Mouse (Mus musculus): Measurements from ENCODE around the gene Ugt1a5.
"Not testable (repeated sequence)": the region's sequence is repeated elsewhere in the genome, so short reads cannot be mapped to it uniquely, and the experiment has no call there.

Gene Ugt1a5

DNA sequence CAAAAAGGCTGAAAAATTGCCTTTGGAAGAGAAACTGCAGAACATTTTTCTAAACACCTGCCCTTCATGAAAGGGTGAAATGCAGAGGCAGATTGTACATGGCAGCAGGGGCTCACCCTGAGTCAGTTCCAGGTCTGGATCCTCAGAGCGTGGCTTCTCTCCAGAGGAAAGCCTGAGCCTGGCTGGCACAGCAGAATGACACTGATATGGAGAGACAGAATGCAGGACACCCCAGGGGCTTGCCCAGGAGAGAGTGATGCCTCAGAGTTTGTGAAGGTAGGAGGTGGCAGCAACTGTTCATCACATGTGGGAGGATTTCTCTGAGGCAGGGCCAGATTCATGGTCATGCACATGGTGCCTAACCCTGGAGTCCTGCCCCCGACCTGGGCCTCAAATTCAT lies 34.2 kb downstream of the Ugt1a5 start:
- no peak for DNase-seq

DNA sequence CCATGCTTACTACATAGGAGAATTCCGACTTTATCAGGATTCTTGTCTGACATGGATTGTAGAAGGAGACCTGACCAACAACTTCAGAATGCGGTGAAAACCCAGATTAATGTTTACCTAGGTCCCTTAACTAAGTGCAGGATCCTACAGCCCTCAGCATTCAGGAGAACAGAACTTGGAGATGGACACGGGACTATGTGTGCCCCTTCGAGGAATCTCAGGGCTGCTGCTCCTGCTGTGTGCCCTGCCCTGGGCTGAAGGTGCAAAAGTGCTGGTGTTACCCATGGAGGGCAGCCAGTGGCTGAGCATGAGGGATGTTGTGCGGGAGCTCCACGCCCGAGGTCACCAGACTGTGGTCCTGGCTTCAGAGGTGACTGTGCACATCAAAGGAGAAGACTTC lies 34.6 kb downstream of the Ugt1a5 start, which contains the start of gene Ugt1a2:
Ugt1a2 (plus strand) TSS at position 146 of the 400 bp plus-strand sequence.
- DNase-seq = peak in 1 of 2 experiments; percentile 33

DNA sequence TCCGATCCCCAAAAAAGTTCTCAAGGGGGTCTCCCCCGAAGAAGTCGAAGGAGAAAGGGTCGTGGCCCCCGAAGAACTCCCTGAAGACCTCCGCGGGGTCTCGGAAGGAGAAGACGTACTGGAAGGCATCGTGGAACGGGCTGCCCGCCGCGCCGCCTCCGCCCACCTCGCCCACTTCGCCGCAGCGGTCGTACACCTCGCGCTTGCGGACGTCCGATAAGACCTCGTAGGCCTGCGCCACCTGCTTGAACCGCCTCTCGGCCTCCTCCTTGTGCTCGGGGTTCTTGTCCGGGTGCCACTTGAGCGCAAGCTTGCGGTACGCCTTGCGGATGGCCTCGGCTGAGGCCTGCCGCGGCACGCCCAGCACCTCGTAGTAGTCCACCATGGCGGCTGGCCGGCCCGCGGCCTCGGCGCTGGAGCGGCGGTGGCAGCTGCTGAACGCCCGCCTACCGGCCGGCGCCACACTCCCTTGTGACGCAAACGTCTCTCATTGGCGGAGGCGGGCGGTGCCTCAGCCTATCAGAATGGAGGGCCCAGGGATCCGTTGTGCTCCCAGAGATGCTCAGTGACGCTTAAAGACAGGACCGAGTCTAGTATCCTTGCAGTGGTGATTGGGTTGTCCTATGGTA lies 39.6 kb downstream of the Ugt1a5 start, which contains the start of gene Dnajb3:
Dnajb3 (minus strand) TSS at position 489 of the 629 bp plus-strand sequence.
- DNase-seq = peak; percentile 82 to 89

GRCm38 (mm10) chr1:88206843-88207479 lies 41.1 kb downstream of the Ugt1a5 start:
- DNase-seq = no peak

GRCm38 (mm10) chr1:88211812-88212211 lies 46.0 kb downstream of the Ugt1a5 start, which contains the start of gene Ugt1a1:
Gene Ugt1a1 (plus strand): TSS chr1:88211959.
- DNase-seq = no peak

- DNase-seq = no peak
These were observed 46.7 kb downstream of the Ugt1a5 start for GRCm38 (mm10) chr1:88212341-88213045.

GRCm38 (mm10) chr1:88213061-88213460 lies 47.2 kb downstream of the Ugt1a5 start:
- no peak for DNase-seq

DNA sequence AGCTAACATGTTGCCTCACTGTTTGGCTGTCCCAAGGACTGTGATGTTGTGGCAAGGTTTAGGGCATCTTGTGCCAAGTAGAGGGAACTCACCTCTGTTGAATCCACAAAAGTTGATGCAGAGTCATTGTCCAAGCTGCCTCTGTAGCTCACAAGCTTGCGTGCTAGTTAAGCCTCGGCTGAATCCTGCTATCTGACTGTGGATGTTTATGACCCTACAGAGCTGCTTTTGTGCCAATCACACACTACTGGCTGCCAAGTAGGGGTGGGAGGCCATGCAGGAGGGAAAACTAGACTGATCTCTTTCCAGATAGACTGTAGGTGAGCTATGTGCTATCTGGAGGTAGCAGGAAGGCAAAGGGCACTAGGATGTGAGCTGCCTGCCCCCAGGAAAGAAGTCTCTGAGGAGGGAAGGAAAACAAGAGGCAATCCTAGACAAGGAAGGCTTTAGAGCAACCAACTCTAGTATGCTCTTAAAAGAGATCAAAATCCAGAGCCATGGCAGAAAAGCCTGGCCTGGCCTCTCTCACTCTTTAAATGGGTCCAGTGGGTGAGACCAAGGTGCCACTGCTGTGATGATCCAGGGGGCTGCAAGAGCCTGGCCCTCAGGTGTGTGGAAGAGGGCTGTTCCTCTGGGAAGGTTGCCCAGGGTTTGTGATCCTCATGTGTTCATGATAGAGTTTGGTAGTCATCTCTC lies 48.1 kb downstream of the Ugt1a5 start:
- DNase-seq = no peak

GRCm38 (mm10) chr1:88214462-88214952 lies 48.7 kb downstream of the Ugt1a5 start:
- no peak for DNase-seq

GRCm38 (mm10) chr1:88215466-88216380 lies 49.9 kb downstream of the Ugt1a5 start:
- no peak for DNase-seq

GRCm38 (mm10) chr1:88216551-88216950 lies 50.7 kb downstream of the Ugt1a5 start:
- DNase-seq = no peak

DNA sequence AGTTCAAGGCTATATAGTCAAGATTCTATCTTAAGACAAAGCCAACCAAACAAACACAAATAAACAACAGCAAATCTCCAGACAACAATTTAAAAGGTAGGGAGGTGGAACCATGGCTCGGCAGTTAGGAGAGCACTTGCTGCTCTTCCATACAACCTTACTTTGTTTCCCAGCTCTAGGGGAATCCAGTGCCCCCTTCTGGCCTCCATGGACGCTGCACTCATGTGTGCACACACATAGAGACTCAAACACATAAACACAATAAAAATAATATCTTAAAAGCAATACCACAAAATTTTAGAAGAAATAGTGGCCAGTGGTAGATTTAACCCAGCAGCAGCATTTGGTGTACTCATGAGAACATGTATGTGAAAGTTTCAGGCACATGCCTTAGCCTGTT lies 51.3 kb downstream of the Ugt1a5 start:
- no peak for DNase-seq

- DNase-seq = no peak
These were observed 51.8 kb downstream of the Ugt1a5 start for GRCm38 (mm10) chr1:88217576-88217975.

DNA sequence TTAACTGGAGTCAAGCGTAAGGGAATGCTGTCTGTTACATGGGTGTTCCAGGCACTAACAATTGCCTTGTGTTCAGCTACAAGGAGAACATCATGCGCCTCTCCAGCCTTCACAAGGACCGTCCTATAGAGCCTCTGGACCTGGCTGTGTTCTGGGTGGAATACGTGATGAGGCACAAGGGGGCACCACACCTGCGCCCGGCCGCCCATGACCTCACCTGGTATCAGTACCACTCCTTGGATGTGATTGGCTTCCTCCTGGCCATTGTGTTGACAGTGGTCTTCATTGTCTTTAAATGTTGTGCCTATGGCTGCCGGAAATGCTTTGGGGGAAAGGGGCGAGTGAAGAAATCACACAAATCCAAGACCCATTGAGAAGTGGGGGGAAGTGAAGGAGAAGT lies 52.2 kb downstream of the Ugt1a5 start:
- no peak for DNase-seq

DNA sequence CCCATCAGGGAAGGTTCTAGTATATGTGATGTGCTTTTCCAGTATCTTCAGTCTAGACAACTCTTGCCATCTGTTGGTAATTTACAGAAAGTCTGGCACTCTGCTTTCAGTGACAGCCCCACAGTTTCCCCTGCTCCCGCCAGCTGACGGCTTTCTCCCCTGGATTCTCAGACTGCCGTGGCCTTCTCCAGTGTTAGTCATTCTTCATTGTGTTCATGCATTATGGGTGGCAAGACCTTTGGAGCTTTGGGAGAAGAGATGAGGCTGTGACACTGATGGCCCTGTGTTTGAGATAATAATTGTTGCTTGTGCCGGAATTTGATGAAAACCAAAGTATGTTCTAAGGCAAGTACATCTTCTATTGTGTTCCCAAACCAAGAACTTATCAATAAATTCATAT lies 52.8 kb downstream of the Ugt1a5 start:
- no peak for DNase-seq

GRCm38 (mm10) chr1:88219054-88219453 lies 53.2 kb downstream of the Ugt1a5 start:
- DNase-seq = no peak

GRCm38 (mm10) chr1:88220336-88220735 lies 54.5 kb downstream of the Ugt1a5 start:
- peak in 1 of 2 experiments; percentile 3 for DNase-seq

GRCm38 (mm10) chr1:88222216-88222615 lies 56.4 kb downstream of the Ugt1a5 start:
- DNase-seq = no peak

DNA sequence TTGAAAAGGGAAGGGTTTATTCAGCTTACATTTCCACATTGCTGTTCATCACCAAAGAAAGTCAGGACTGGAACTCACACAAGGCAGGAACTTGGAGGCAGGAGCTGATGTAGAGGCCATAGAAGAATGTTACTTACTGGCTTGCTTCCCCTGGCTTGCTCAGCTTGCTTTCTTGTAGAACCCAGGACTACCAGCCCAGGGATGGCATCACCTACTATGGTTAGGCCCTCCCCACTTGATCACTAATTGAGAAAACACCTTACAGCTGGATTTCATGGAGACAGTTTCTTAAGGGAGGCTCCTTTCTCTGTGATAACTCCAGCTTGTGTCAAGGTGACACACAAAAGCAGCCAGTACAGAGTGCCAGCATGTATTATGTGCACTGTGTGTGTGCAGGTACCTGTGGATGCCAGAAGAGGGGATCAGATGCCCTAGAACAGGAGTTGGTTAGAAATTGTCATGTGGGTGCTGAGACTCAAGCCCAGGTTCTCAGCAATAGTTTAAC lies 57.3 kb downstream of the Ugt1a5 start:
- DNase-seq = not testable (repeated sequence)

DNA sequence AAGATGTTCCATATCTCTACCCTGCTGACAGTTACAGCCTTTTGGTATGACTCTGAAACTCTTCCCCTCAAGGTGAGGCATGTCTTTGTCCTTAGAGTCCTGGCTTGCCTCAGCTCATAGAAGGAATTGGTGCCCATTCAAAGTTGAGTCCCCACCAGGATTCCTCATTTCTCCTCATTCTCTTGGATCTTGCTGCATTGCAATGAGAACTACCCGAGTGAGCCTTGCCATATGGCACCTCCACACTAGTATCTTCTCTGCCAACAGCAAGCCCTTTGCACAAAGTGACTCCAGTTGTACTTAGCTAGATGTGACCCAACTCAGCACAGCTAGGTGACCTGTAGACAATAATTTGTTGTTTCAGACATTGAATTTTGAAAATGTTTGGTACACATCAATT lies 57.8 kb downstream of the Ugt1a5 start:
- peak in 1 of 2 experiments; percentile 4 for DNase-seq

GRCm38 (mm10) chr1:88224029-88224776 lies 58.4 kb downstream of the Ugt1a5 start:
- DNase-seq = peak; percentile 16 to 25

Data from kidney, postnatal 4 days (tissue).